Mouse (Mus musculus) liver, embryonic 16.5 days (tissue): ENCODE measurements around the gene Pou2f2. TPM values are rescaled to one million over a fixed set of nuclear protein-coding genes. Genes with fewer than 3 reads are reported as not detected.

Source experiments
- ATAC-seq: fragments of 200-750 bp; cut with Nextera tagmentation; 2 replicates; pipeline ENCODE4 v1.8.0; 2017; ENCODE audit warnings: low read depth, mild to moderate bottlenecking, moderate number of reproducible peaks, moderate library complexity
- H3K27ac ChIP-seq: fragments of 300-500 bp; sonication (generic); 2 replicates; pipeline ENCODE4 v1.5.1; 2014; ENCODE audit warnings: mild to moderate bottlenecking, low read length
- H3K27me3 ChIP-seq: fragments of 300-500 bp; sonication (generic); 2 replicates; pipeline ENCODE4 v1.6.1; 2014; ENCODE audit warnings: low read depth, low read length, mixed read lengths; ENCODE audit not compliant: control insufficient read depth, insufficient read depth
- H3K36me3 ChIP-seq: fragments of 300-500 bp; sonication (generic); 2 replicates; pipeline ENCODE4 v1.6.1; 2014; ENCODE audit warnings: mild to moderate bottlenecking; ENCODE audit not compliant: control insufficient read depth, insufficient read depth
- H3K4me1 ChIP-seq: fragments of 300-500 bp; sonication (generic); 2 replicates; pipeline ENCODE4 v1.6.1; 2014; ENCODE audit warnings: low read depth, low read length, mixed read lengths; ENCODE audit not compliant: control insufficient read depth
- H3K4me2 ChIP-seq: fragments of 300-500 bp; sonication (generic); 2 replicates; pipeline ENCODE4 v1.6.1; 2014; ENCODE audit warnings: low read depth, low read length, mixed read lengths
- H3K4me3 ChIP-seq: fragments of 300-500 bp; sonication (generic); 2 replicates; pipeline ENCODE4 v1.5.1; 2014; ENCODE audit warnings: low read depth, mild to moderate bottlenecking, low read length
- H3K9ac ChIP-seq: fragments of 300-500 bp; sonication (generic); 2 replicates; pipeline ENCODE4 v1.6.1; 2014; ENCODE audit warnings: low read depth, low read length
- H3K9me3 ChIP-seq: fragments of 300-500 bp; sonication (generic); replicated peaks from 2 replicates; pipeline ENCODE4 v1.6.1; 2016; ENCODE audit warnings: low read length; ENCODE audit not compliant: control insufficient read depth
- WGBS: fragments of 180-500 bp; shearing (Covaris S2); extraction: QIAGEN DNeasy Blood & Tissue Kit; methylation state at CpG from one replicate; pipeline ENCODE4 v1.1.7; 2014; ENCODE audit not compliant: insufficient replicate concordance; 5-methylcytosine and 5-hydroxymethylcytosine counted together
- polyA plus RNA-seq: library from polyadenylated mRNA; unstranded; fragments of >200 nt; fragmentation: Nextera tagmentation; extraction: Ambion mirVana; gene quantifications from 2 replicates; pipeline ENCODE4 v1.2.1, GENCODE M21; 2015

The Pou2f2 gene
- polyA plus RNA-seq, 1 experiment from 2014 or later = 1.7 TPM

DNA sequence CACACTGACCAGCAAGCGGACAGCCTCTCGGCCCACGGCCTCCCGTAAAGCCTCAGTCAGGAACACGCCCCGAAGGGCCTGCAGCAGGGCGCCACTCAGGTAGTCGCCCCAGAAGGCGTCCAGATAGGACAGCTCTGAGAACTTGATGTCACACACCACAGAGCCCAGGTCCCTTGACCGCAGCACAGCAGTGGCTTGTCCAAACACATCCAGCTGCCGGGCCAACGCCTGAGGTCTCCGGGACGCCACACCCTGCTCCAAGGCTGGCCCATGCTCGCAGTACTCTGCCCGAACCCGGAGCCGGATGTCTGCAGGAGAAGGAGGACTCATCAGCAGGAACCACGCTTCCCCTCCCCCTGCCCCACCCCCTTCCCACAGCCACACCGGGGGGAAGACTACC lies 24.1 kb upstream of the Pou2f2 start:
- WGBS = 83% methylated on average over 19 of the region's 20 CpGs
- Histone ChIP-seq H3K36me3 (peaks cover 73% of the 10 kb centered on the region), H3K4me2 (no peak overlapping the region), H3K4me3 (no peak overlapping the region), H3K27ac (no peak overlapping the region), H3K4me1 (peaks cover 37% of the 10 kb centered on the region), H3K9ac (no peak overlapping the region), H3K27me3 (no peaks in the 10 kb centered on the region), H3K9me3 (no peaks in the 10 kb centered on the region)
- ATAC-seq = no peak

DNA sequence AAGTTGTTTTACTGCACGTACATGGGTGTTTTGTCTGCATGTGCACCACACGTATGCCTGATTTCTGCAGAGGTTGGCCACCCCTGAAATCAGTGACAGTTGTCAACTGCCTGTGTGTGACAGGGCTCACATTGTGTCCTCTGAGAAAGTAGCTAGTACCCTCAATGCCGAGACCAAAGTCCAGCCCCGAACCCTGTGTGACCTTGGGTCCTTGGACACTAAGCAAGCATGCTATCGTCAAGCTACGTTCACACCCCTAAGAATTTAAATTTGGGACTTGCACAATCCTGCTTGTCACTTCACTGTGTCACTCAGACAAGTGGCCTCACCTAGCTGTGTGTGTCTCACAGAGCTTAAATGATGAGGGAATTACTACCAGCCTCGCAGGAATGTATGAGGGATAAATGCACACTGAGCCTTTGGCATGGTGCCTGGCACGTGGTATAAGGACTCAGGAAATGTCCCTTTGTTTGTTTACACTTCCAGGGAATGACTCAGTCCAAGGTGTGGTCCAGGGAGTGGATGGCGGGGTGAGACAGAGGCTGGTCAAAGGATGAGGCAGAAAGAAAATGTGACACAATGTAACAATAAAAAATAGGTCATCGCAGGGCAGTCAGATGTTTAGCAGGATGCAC lies 18.0 kb upstream of the Pou2f2 start:
- ATAC-seq = peak; percentile 44
- H3K4me2 ChIP-seq = no peak overlapping the region
- 60% methylated on average over 10 of the region's 10 CpGs for WGBS
- no peaks in the 10 kb centered on the region for H3K27me3 ChIP-seq
- no peak overlapping the region for H3K4me3 ChIP-seq
- no peak overlapping the region for H3K9ac ChIP-seq
- no peaks in the 10 kb centered on the region for H3K9me3 ChIP-seq
- H3K36me3 ChIP-seq = peaks cover 12% of the 10 kb centered on the region
- H3K4me1 ChIP-seq = peaks cover 32% of the 10 kb centered on the region
- H3K27ac ChIP-seq = no peak overlapping the region

DNA sequence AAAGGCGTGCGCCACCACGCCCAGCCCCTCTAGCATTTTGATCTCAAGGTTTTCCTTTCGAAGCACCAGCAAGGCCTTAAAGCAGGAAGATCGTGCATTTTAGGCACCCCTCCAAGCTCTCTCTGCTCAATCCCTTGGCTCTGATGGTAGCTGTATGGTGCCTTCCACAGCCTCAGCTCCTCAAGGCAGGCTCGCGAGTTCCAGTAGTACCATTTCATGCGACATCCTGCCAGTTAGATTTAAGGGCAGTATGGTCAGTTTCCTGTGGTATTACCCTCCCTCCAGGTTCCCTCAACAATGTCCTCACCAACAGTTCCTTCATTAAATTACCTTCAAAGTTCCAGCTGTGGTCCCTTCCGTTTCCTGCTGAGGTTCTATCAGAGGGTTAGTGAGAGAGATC lies 16.6 kb upstream of the Pou2f2 start:
- H3K27ac ChIP-seq = peak overlapping the region; percentile 50
- H3K4me3 ChIP-seq = no peak overlapping the region
- no peaks in the 10 kb centered on the region for H3K27me3 ChIP-seq
- no peak overlapping the region for H3K9ac ChIP-seq
- no peaks in the 10 kb centered on the region for H3K9me3 ChIP-seq
- no peak for ATAC-seq
- H3K4me1 ChIP-seq = peaks cover 32% of the 10 kb centered on the region
- H3K36me3 ChIP-seq = peaks cover 2% of the 10 kb centered on the region
- 53% methylated on average over 9 of the region's 9 CpGs for WGBS
- peak overlapping the region; percentile 2; the same call in 1 of the 2 replicates for H3K4me2 ChIP-seq

DNA sequence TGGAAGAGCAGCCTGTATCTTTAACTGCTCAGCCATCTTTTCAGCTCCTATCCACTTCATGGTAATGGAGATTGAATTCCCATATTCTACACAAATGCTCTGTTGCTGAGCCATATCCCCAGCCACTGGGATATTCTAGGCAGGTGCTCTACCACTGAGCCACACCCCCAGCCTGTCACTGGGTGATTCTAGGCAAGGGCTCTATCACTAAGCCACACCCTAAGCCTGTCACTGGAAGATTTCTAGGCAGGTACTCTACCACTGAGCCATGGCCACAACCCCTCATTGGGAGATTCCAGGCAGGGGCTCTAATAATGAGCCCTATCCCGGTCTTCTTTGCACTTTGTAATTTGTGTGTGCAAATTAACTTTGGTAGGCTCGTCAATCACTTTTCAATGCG lies 15.6 kb upstream of the Pou2f2 start:
- Histone ChIP-seq H3K9me3 (no peaks in the 10 kb centered on the region), H3K4me1 (peaks cover 32% of the 10 kb centered on the region), H3K4me3 (no peak overlapping the region), H3K36me3 (no peaks in the 10 kb centered on the region), H3K27ac (peak overlapping the region; percentile 50), H3K27me3 (no peaks in the 10 kb centered on the region), H3K4me2 (peak overlapping the region; percentile 45; the same call in 1 of the 2 replicates), H3K9ac (0 out of 2 replicates have a peak overlapping the region, but pooled peaks have one; percentile 16)
- peak; percentile 96 for ATAC-seq
- 75% methylated on average over 3 of the region's 3 CpGs for WGBS

DNA sequence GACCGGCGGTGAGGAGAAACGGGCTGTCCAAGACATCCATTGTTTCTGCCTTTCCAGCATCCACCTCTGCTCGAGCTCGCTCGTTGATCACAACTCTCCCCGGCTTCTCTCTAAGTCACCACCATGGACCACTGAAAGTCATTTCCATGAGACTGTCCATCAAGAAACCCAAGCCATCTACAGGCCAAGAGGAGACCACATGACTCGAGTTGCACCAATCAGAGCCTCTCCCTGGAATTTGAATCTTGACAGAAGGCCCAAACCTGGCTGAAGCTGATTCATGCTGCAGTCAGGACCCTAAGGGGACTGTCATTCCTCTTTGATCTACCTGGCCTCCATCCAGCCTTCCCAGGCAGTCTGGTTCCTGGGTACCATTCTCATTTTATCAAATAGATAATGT lies 12.6 kb upstream of the Pou2f2 start:
- H3K9ac ChIP-seq = no peak overlapping the region
- H3K9me3 ChIP-seq = no peaks in the 10 kb centered on the region
- 74% methylated on average over 8 of the region's 8 CpGs for WGBS
- ATAC-seq = no peak
- peaks cover 28% of the 10 kb centered on the region for H3K4me1 ChIP-seq
- H3K4me2 ChIP-seq = no peak overlapping the region
- H3K27me3 ChIP-seq = no peaks in the 10 kb centered on the region
- no peak overlapping the region for H3K4me3 ChIP-seq
- H3K27ac ChIP-seq = no peak overlapping the region
- H3K36me3 ChIP-seq = no peaks in the 10 kb centered on the region

DNA sequence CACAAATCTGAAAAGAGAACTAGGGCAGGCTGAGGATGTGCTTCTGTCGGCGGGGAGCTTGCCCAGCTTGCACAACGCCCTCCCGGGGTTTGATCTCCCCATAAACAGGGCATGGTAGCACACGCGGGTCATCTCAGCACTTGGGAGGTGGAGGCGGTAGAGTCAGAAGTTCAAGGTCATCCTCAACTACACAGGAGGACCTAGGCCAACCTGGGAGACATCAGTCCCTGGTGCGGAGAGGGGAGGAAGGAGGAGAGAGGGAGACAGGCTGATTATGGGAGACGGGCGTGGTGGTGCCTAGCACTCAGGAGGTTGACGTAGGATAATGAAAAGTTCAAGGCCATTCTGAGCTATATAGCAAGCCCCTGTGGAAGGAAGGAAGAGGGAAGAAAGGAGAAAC lies 11.3 kb upstream of the Pou2f2 start:
- no peaks in the 10 kb centered on the region for H3K27me3 ChIP-seq
- 75% methylated on average over 11 of the region's 11 CpGs for WGBS
- H3K36me3 ChIP-seq = no peaks in the 10 kb centered on the region
- no peaks in the 10 kb centered on the region for H3K9me3 ChIP-seq
- H3K9ac ChIP-seq = no peak overlapping the region
- no peak overlapping the region for H3K4me3 ChIP-seq
- no peak overlapping the region for H3K4me2 ChIP-seq
- no peak overlapping the region for H3K27ac ChIP-seq
- no peak for ATAC-seq
- H3K4me1 ChIP-seq = peaks cover 18% of the 10 kb centered on the region

DNA sequence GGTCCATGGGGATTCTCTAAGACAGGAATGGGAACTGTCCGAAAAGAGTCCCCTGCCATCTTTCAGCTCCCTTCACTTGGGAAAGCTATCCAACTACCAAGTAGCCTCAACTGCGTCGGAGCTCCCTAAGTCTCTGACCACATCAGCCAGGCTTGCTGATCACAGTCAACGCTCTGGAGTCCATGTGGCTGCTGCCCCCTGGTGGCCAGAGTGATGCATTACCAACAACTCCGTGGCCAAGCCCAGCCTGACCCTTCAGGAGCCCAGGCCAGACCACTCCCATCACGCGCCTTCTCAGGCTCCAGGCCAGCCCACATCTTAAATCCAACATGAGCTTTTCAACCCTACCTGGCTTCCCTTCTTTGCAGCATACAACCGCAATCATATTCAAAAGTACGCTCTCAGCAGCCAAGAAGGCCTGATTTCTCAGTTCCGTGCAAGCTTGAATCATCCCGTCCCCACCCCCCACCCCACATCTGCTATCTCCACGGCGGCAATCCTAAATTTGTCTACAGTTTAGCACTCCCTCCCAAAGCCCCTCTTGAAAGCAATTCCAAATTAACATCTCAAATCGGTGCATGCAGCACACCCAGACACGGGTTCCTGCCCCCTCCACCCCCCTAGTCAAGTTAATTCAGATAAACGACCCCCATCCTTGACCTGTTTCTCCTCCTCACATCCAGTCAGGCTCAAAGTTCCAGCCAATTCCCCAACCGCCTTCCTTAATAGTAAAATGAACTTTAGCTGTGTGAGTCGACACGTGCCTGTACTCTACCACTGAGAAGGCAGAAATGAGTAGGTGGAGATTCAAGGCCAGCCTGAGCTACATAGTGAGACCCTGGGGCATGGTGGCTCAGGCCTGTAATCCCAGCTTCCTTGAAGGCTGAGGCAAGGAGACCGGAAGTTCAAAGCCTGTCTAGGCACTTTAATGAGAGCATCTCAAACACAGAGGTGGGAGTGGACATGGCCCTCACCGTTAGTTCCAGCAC lies 8.4 kb upstream of the Pou2f2 start:
- Histone ChIP-seq H3K4me3 (no peak overlapping the region), H3K4me2 (no peak overlapping the region), H3K9ac (no peak overlapping the region), H3K27me3 (peaks cover 7% of the 10 kb centered on the region), H3K9me3 (no peaks in the 10 kb centered on the region), H3K27ac (no peak overlapping the region), H3K4me1 (peaks cover 2% of the 10 kb centered on the region; the same call in 1 of the 2 replicates), H3K36me3 (no peaks in the 10 kb centered on the region)
- peak; percentile 64 for ATAC-seq
- WGBS = 27% methylated on average over 21 of the region's 21 CpGs

DNA sequence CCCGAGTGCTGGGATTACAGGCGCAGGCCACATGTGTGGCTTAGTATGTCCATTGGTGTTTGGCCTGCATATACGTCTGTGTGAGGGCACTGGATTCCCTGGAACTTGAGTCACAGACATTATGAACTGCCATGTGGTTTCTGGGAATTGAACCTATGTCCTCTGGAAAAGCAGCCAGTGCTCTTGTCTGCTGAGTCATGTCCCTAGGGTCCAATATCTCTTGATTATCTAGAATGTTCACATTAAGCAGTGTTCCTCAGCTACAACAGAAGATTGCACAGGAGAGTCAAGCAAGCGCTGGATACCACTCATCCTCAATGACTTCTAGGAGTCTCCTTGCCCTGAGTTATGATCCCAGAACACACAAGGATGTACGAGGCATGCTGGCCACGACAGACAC lies 4.6 kb upstream of the Pou2f2 start:
- H3K36me3 ChIP-seq = no peaks in the 10 kb centered on the region
- 47% methylated on average over 6 of the region's 6 CpGs for WGBS
- no peak overlapping the region for H3K9ac ChIP-seq
- H3K27me3 ChIP-seq = peaks cover 46% of the 10 kb centered on the region
- no peak overlapping the region for H3K27ac ChIP-seq
- H3K4me3 ChIP-seq = no peak overlapping the region
- ATAC-seq = no peak
- H3K9me3 ChIP-seq = no peaks in the 10 kb centered on the region
- peaks cover 2% of the 10 kb centered on the region for H3K4me1 ChIP-seq
- H3K4me2 ChIP-seq = no peak overlapping the region

DNA sequence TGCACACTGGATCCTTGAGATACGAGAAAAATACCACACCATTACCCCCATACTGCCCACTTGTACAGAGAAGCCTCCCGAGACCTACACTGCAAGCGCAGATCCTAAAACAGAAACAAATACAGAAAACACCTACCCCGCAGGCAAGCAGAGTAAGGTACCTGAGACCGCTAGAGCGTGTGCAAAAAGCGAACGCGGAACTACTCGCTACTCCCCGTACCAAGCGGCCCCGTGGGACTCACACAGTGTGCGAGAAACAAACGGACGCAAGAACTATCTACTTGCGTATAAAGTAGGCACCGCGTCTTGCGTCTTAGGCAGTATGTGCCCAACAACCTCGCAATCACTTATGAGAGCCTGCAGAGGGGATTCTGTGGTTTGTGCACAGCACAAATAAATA lies 2.3 kb upstream of the Pou2f2 start:
- WGBS = 7% methylated on average over 21 of the region's 21 CpGs

More for the DNA sequence above, 2.3 kb upstream of the Pou2f2 start:
- ATAC-seq = no peak
- Histone ChIP-seq H3K9ac (no peak overlapping the region), H3K27me3 (peaks cover 69% of the 10 kb centered on the region), H3K36me3 (no peaks in the 10 kb centered on the region), H3K27ac (no peak overlapping the region), H3K9me3 (no peaks in the 10 kb centered on the region), H3K4me2 (no peak overlapping the region), H3K4me1 (no peaks in the 10 kb centered on the region; the same call in none of the 2 replicates), H3K4me3 (no peak overlapping the region)
